Mouse (Mus musculus): ENCODE results near the gene Unc119b.

- TF ChIP-seq CTCF (IDR thresholded peaks at IDR 0.05; ENCODE audit: low read depth, low read length) (no peak), TAL1 (conservative IDR thresholded peaks at IDR 0.05; ENCODE audit: low read depth, low read length) (no peak), GATA1 (IDR thresholded peaks at IDR 0.05; ENCODE audit: borderline replicate concordance, low read length) (no peak), POLR2AphosphoS5 (IDR thresholded peaks at IDR 0.05; ENCODE audit: insufficient replicate concordance, low read depth, low read length) (no peak), GATA2 (IDR thresholded peaks at IDR 0.05; ENCODE audit: borderline replicate concordance, low read depth, low read length) (no peak)
These were observed 31.4 kb upstream of the Unc119b start for GRCm38 (mm10) chr5:115165895-115166814.

Data from G1E (cell line).